Mouse (Mus musculus) liver, postnatal 0 days (tissue): ENCODE data around the gene Cracr2a. TPM values are rescaled to one million over a fixed set of nuclear protein-coding genes. Genes with fewer than 3 reads are reported as not detected.

Experiments
- ATAC-seq: fragments of 200-750 bp; cut with Nextera tagmentation; 2 replicates; pipeline ENCODE4 v1.8.0; 2017; ENCODE audit warnings: mild to moderate bottlenecking, moderate library complexity
- DNase-seq: peaks from one replicate; pipeline ENCODE4 v3.0.0-alpha.2; 2016
- H3K27ac ChIP-seq: fragments of 300-500 bp; sonication (generic); 2 replicates; pipeline ENCODE4 v1.5.1; 2014; ENCODE audit warnings: antibody characterized with exemption, moderate library complexity, mild to moderate bottlenecking, low read depth
- H3K27me3 ChIP-seq: fragments of 300-500 bp; sonication (generic); 2 replicates; pipeline ENCODE4 v1.6.1; 2014; ENCODE audit warnings: low read length, control low read depth, mixed read lengths; ENCODE audit not compliant: insufficient read depth
- H3K36me3 ChIP-seq: fragments of 300-500 bp; sonication (generic); replicated peaks from 2 replicates; pipeline ENCODE4 v1.6.1; 2014; ENCODE audit warnings: mild to moderate bottlenecking, control low read depth, low read length, moderate library complexity, mixed read lengths; ENCODE audit not compliant: insufficient read depth
- H3K4me1 ChIP-seq: fragments of 300-500 bp; sonication (generic); 2 replicates; pipeline ENCODE4 v1.6.1; 2014; ENCODE audit warnings: antibody characterized with exemption, mild to moderate bottlenecking, control low read depth; ENCODE audit not compliant: insufficient read depth
- H3K4me2 ChIP-seq: fragments of 300-500 bp; sonication (generic); 2 replicates; pipeline ENCODE4 v1.6.1; 2014; ENCODE audit warnings: low read depth, mild to moderate bottlenecking, low read length, moderate library complexity, mixed read lengths
- H3K4me3 ChIP-seq: fragments of 300-500 bp; sonication (generic); 2 replicates; pipeline ENCODE4 v1.5.1; 2014; ENCODE audit warnings: low read depth, low read length
- H3K9ac ChIP-seq: fragments of 300-500 bp; sonication (generic); replicated peaks from 2 replicates; pipeline ENCODE4 v1.6.1; 2014; ENCODE audit warnings: mild to moderate bottlenecking, moderate library complexity
- H3K9me3 ChIP-seq: fragments of 300-500 bp; sonication (generic); 2 replicates; pipeline ENCODE4 v1.6.1; 2016; ENCODE audit warnings: mild to moderate bottlenecking, control low read depth, low read length, mixed read lengths
- CTCF ChIP-seq: sonication (generic); IDR thresholded peaks from 2 replicates; pipeline ENCODE4 v1.5.1; 2016; ENCODE audit warnings: antibody characterized with exemption, low read depth
- EP300 ChIP-seq: IDR thresholded peaks from 2 replicates; pipeline ENCODE4 v1.6.1; 2016; ENCODE audit warnings: antibody characterized with exemption, low read depth, mild to moderate bottlenecking
- WGBS: fragments of 180-500 bp; shearing (Covaris S2); extraction: QIAGEN DNeasy Blood & Tissue Kit; methylation state at CpG from one replicate; pipeline ENCODE4 v1.1.7; 2014; ENCODE audit not compliant: insufficient replicate concordance; 5-methylcytosine and 5-hydroxymethylcytosine counted together
- polyA plus RNA-seq: library from polyadenylated mRNA; unstranded; fragments of >200 nt; fragmentation: Nextera tagmentation; extraction: Ambion mirVana; gene quantifications from 2 replicates; pipeline ENCODE4 v1.2.1, GENCODE M21; 2015

Gene Cracr2a
- polyA plus RNA-seq, 1 experiment from 2014 or later: 0.47 TPM

GRCm38 (mm10) chr6:127672071-127672470 lies 110.9 kb downstream of the Cracr2a start:
- TF ChIP-seq EP300 (no peak), CTCF (no peak)
- Histone ChIP-seq H3K4me1 (no peaks in the 10 kb centered on the region), H3K4me2 (no peak overlapping the region), H3K9ac (no peak overlapping the region), H3K27ac (no peak overlapping the region), H3K4me3 (no peak overlapping the region), H3K36me3 (no peaks in the 10 kb centered on the region), H3K9me3 (no peaks in the 10 kb centered on the region), H3K27me3 (no peaks in the 10 kb centered on the region)
- 66% methylated on average over 7 of the region's 7 CpGs for WGBS
- ATAC-seq (no peak), DNase-seq (no peak)

- H3K9ac ChIP-seq: no peak overlapping the region
- H3K4me3 ChIP-seq: no peak overlapping the region
- 77% methylated on average over 11 of the region's 11 CpGs for WGBS
- ATAC-seq (no peak), DNase-seq (no peak)
- no peaks in the 10 kb centered on the region for H3K36me3 ChIP-seq
- no peak for TF ChIP-seq EP300
- no peak for TF ChIP-seq CTCF
- H3K9me3 ChIP-seq: no peaks in the 10 kb centered on the region
- H3K4me1 ChIP-seq: no peaks in the 10 kb centered on the region
- H3K27ac ChIP-seq: no peak overlapping the region
- no peaks in the 10 kb centered on the region for H3K27me3 ChIP-seq
- no peak overlapping the region for H3K4me2 ChIP-seq
Measured at GRCm38 (mm10) chr6:127676866-127677265, 115.7 kb downstream of the Cracr2a start.

- Histone ChIP-seq H3K27me3 (no peaks in the 10 kb centered on the region), H3K27ac (no peak overlapping the region), H3K4me1 (no peaks in the 10 kb centered on the region), H3K9ac (no peak overlapping the region), H3K36me3 (no peaks in the 10 kb centered on the region), H3K4me2 (no peak overlapping the region), H3K4me3 (no peak overlapping the region), H3K9me3 (no peaks in the 10 kb centered on the region)
- TF ChIP-seq CTCF: no peak
- TF ChIP-seq EP300: no peak
- DNase-seq (no peak), ATAC-seq (no peak)
- 63% methylated on average over 9 of the region's 9 CpGs for WGBS
Measured at GRCm38 (mm10) chr6:127678320-127678719, 117.2 kb downstream of the Cracr2a start.

GRCm38 (mm10) chr6:127678998-127679397 lies 117.9 kb downstream of the Cracr2a start:
- H3K27ac ChIP-seq: no peak overlapping the region

GRCm38 (mm10) chr6:127680784-127681183 lies 119.6 kb downstream of the Cracr2a start:
- ATAC-seq (no peak), DNase-seq (no peak)
- 76% methylated on average over 7 of the region's 7 CpGs for WGBS
- no peak overlapping the region for H3K9ac ChIP-seq
- no peak overlapping the region for H3K4me3 ChIP-seq
- no peak overlapping the region for H3K4me2 ChIP-seq
- H3K27ac ChIP-seq: no peak overlapping the region
- TF ChIP-seq EP300 (no peak), CTCF (no peak)
- no peaks in the 10 kb centered on the region for H3K36me3 ChIP-seq
- no peaks in the 10 kb centered on the region for H3K27me3 ChIP-seq
- H3K4me1 ChIP-seq: no peaks in the 10 kb centered on the region
- H3K9me3 ChIP-seq: no peaks in the 10 kb centered on the region

More at GRCm38 (mm10) chr6:127678998-127679397, 117.9 kb downstream of the Cracr2a start:
- TF ChIP-seq CTCF (no peak), EP300 (no peak)
- H3K27me3 ChIP-seq: no peaks in the 10 kb centered on the region
- WGBS: 63% methylated on average over 3 of the region's 3 CpGs
- no peak overlapping the region for H3K4me2 ChIP-seq
- DNase-seq (no peak), ATAC-seq (no peak)
- no peaks in the 10 kb centered on the region for H3K4me1 ChIP-seq
- H3K36me3 ChIP-seq: no peaks in the 10 kb centered on the region
- no peak overlapping the region for H3K4me3 ChIP-seq
- H3K9me3 ChIP-seq: no peaks in the 10 kb centered on the region
- no peak overlapping the region for H3K9ac ChIP-seq

- no peak for DNase-seq
- no peaks in the 10 kb centered on the region for H3K9me3 ChIP-seq
- 50% methylated on average over 8 of the region's 8 CpGs for WGBS
Measured at GRCm38 (mm10) chr6:127683561-127683960, 122.4 kb downstream of the Cracr2a start.

GRCm38 (mm10) chr6:127684981-127685380 lies 123.8 kb downstream of the Cracr2a start:
- H3K4me1 ChIP-seq: no peaks in the 10 kb centered on the region
- 82% methylated on average over 4 of the region's 4 CpGs for whole genome bisulfite sequencing
- no peak overlapping the region for H3K4me3 ChIP-seq
- no peak for ATAC-seq
- H3K9ac ChIP-seq: no peak overlapping the region
- H3K4me2 ChIP-seq: no peak overlapping the region
- H3K27me3 ChIP-seq: no peaks in the 10 kb centered on the region
- no peak for TF ChIP-seq EP300
- no peak for TF ChIP-seq CTCF
- H3K27ac ChIP-seq: no peak overlapping the region
- DNase-seq: no peak
- no peaks in the 10 kb centered on the region for H3K9me3 ChIP-seq
- no peaks in the 10 kb centered on the region for H3K36me3 ChIP-seq

More at GRCm38 (mm10) chr6:127683561-127683960, 122.4 kb downstream of the Cracr2a start:
- Histone ChIP-seq H3K27ac (no peak overlapping the region), H3K9ac (no peak overlapping the region), H3K27me3 (no peaks in the 10 kb centered on the region), H3K4me2 (no peak overlapping the region), H3K4me3 (no peak overlapping the region), H3K36me3 (no peaks in the 10 kb centered on the region), H3K4me1 (no peaks in the 10 kb centered on the region)
- no peak for ATAC-seq
- TF ChIP-seq EP300 (no peak), CTCF (no peak)
